Mouse (Mus musculus) lung, postnatal 0 days (tissue): ENCODE data around the gene Dolk.

ENCODE experiments used
- CTCF ChIP-seq: IDR thresholded peaks from 2 replicates; pipeline ENCODE4 v1.5.1; 2016; ENCODE audit warnings: antibody characterized with exemption, mild to moderate bottlenecking
- EP300 ChIP-seq: IDR thresholded peaks from 2 replicates; pipeline ENCODE4 v1.6.1; 2016; ENCODE audit warnings: antibody characterized with exemption, mild to moderate bottlenecking, control low read depth

GRCm38 (mm10) chr2:30309351-30309750 lies 23.2 kb upstream of the Dolk start:
- TF ChIP-seq CTCF (no peak), EP300 (no peak)
